Comparison of ENCODE assay signal across 10 mouse cellular contexts in genomic region chr9:71759893-71760292, GRCm38 (mm10). TPM values are rescaled to one million over a fixed set of nuclear protein-coding genes. Genes with fewer than 3 reads are reported as not detected.
DNase-seq lines count a peak whose midpoint lies in the region; ATAC-seq and TF ChIP-seq lines count a peak whose summit lies in the region.
"Had no signal": no experiment of that assay in that cellular context is flagged by ENCODE, and none has a peak within 500 bp of the region (broad histone marks: within the 10 kb centered on the region; RNA-seq: fewer than 3 reads in every experiment).

No protein-coding gene starts in this region.

- TF ChIP-seq CTCF in forebrain, postnatal 0 days (IDR thresholded peaks at IDR 0.05; ENCODE audit: low read depth), result no peak
- TF ChIP-seq CTCF in midbrain, postnatal 0 days (IDR thresholded peaks at IDR 0.05), result no peak
- no peak for TF ChIP-seq CTCF in stomach, postnatal 0 days (IDR thresholded peaks at IDR 0.05; ENCODE audit: low read depth)

- peaks cover 57% of the 10 kb centered on the region for H3K27me3 ChIP-seq in forebrain, embryonic 12.5 days
- H3K27me3 ChIP-seq in forebrain, postnatal 0 days (ENCODE audit: insufficient read depth, low read length), result no peaks in the 10 kb centered on the region
- H3K27me3 ChIP-seq in midbrain, embryonic 10.5 days (ENCODE audit: low read depth, poor library complexity, severe bottlenecking), result peaks cover 72% of the 10 kb centered on the region
- peaks cover 4% of the 10 kb centered on the region; the same call in 1 of the 2 replicates for H3K27me3 ChIP-seq in midbrain, postnatal 0 days (ENCODE audit: insufficient read depth, low read length)
- H3K27me3 ChIP-seq in stomach, postnatal 0 days (ENCODE audit: control insufficient read depth, insufficient read depth, low read length), result no peaks in the 10 kb centered on the region

- DNase-seq in forebrain, postnatal 0 days, result no peak
- DNase-seq in midbrain, embryonic 10.5 days (ENCODE audit: low spot score), result no peak
- no peak for DNase-seq in midbrain, postnatal 0 days (ENCODE audit: low spot score)
- peak; percentile 60 to 66 for DNase-seq in kidney, postnatal 36 days
- peak; percentile 35 for DNase-seq in stomach, postnatal 0 days (ENCODE audit: low spot score)
- DNase-seq in right cerebral cortex, postnatal 14 days, result no peak
- no peak for DNase-seq in gastrocnemius, adult 8-10 months (ENCODE audit: low spot score in 2 of 2)
- DNase-seq: heart, adult 18-20 months had no signal

- H3K36me3 ChIP-seq in forebrain, embryonic 12.5 days (replicated peaks), result no peaks in the 10 kb centered on the region
- H3K36me3 ChIP-seq in forebrain, postnatal 0 days (ENCODE audit: insufficient read depth), result no peaks in the 10 kb centered on the region
- no peaks in the 10 kb centered on the region for H3K36me3 ChIP-seq in midbrain, embryonic 10.5 days
- H3K36me3 ChIP-seq in midbrain, postnatal 0 days (ENCODE audit: insufficient read depth, low read length), result no peaks in the 10 kb centered on the region
- no peaks in the 10 kb centered on the region for H3K36me3 ChIP-seq in stomach, postnatal 0 days (ENCODE audit: control insufficient read depth, insufficient read depth, low read length)

- H3K4me1 ChIP-seq in forebrain, embryonic 12.5 days, result peaks cover 36% of the 10 kb centered on the region
- 0 out of 2 replicates have a peak, but pooled peaks cover 4% of the 10 kb centered on the region for H3K4me1 ChIP-seq in forebrain, postnatal 0 days (ENCODE audit: insufficient read depth)
- peaks cover 58% of the 10 kb centered on the region for H3K4me1 ChIP-seq in midbrain, embryonic 10.5 days
- no peaks in the 10 kb centered on the region for H3K4me1 ChIP-seq in midbrain, postnatal 0 days (ENCODE audit: insufficient read depth, low read length)
- H3K4me1 ChIP-seq in stomach, postnatal 0 days (replicated peaks; ENCODE audit: control insufficient read depth, insufficient read depth), result peaks cover 5% of the 10 kb centered on the region; the same call in 1 of the 2 replicates

- H3K27ac ChIP-seq in forebrain, embryonic 12.5 days, result peak overlapping the region; percentile 42
- H3K27ac ChIP-seq in forebrain, postnatal 0 days (ENCODE audit: low read depth, low read length), result no peak overlapping the region
- peak overlapping the region; percentile 38 for H3K27ac ChIP-seq in midbrain, embryonic 10.5 days (replicated peaks)
- H3K27ac ChIP-seq in midbrain, postnatal 0 days (ENCODE audit: low read depth, low read length), result no peak overlapping the region
- peak overlapping the region; percentile 45; the same call in 1 of the 2 replicates for H3K27ac ChIP-seq in stomach, postnatal 0 days (replicated peaks)
- H3K27ac ChIP-seq: liver, embryonic 14.5 days had no signal

- no peak for ATAC-seq in forebrain, embryonic 12.5 days (ENCODE audit: low FRiP score)
- ATAC-seq in forebrain, postnatal 0 days, result no peak
- no peak for ATAC-seq in midbrain, postnatal 0 days (ENCODE audit: low FRiP score)
- peak; percentile 36; the same call in 1 of the 2 replicates for ATAC-seq in stomach, postnatal 0 days (ENCODE audit: low FRiP score, low TSS enrichment)

- no peak for TF ChIP-seq EP300 in stomach, postnatal 0 days (optimal IDR thresholded peaks at IDR 0.05)

- no peak overlapping the region for H3K4me3 ChIP-seq in forebrain, embryonic 12.5 days (replicated peaks)
- no peak overlapping the region for H3K4me3 ChIP-seq in forebrain, postnatal 0 days (ENCODE audit: low read depth, low read length)
- H3K4me3 ChIP-seq in midbrain, embryonic 10.5 days, result no peak overlapping the region
- no peak overlapping the region for H3K4me3 ChIP-seq in midbrain, postnatal 0 days (ENCODE audit: low read depth, low read length)
- H3K4me3 ChIP-seq in stomach, postnatal 0 days (ENCODE audit: low read depth, low read length), result no peak overlapping the region

- 6% methylated on average over 5 of the region's 5 CpGs for WGBS in forebrain, embryonic 12.5 days
- 17% methylated on average over 5 of the region's 5 CpGs for WGBS in forebrain, postnatal 0 days
- 16% methylated on average over 5 of the region's 5 CpGs for WGBS in midbrain, embryonic 10.5 days
- WGBS in midbrain, postnatal 0 days, result 23% methylated on average over 5 of the region's 5 CpGs
- 36% methylated on average over 5 of the region's 5 CpGs for WGBS in stomach, postnatal 0 days

- H3K9me3 ChIP-seq in forebrain, embryonic 12.5 days, result 0 out of 2 replicates have a peak, but pooled peaks cover 4% of the 10 kb centered on the region
- no peaks in the 10 kb centered on the region for H3K9me3 ChIP-seq in forebrain, postnatal 0 days (ENCODE audit: low read length)
- H3K9me3 ChIP-seq in midbrain, embryonic 10.5 days (replicated peaks), result peaks cover 6% of the 10 kb centered on the region; the same call in 1 of the 2 replicates
- no peaks in the 10 kb centered on the region for H3K9me3 ChIP-seq in midbrain, postnatal 0 days (ENCODE audit: low read length)
- H3K9me3 ChIP-seq in stomach, postnatal 0 days (ENCODE audit: control insufficient read depth, low read length), result no peaks in the 10 kb centered on the region

- no peak overlapping the region for H3K9ac ChIP-seq in forebrain, embryonic 12.5 days
- H3K9ac ChIP-seq in forebrain, postnatal 0 days, result no peak overlapping the region
- no peak overlapping the region for H3K9ac ChIP-seq in midbrain, postnatal 0 days (replicated peaks; ENCODE audit: low read length, poor library complexity, severe bottlenecking)
- H3K9ac ChIP-seq in stomach, postnatal 0 days (ENCODE audit: low read length), result no peak overlapping the region
- H3K9ac ChIP-seq: liver, embryonic 14.5 days had no signal

- peak overlapping the region; percentile 34; the same call in 1 of the 2 replicates for H3K4me2 ChIP-seq in forebrain, embryonic 12.5 days
- no peak overlapping the region for H3K4me2 ChIP-seq in forebrain, postnatal 0 days (ENCODE audit: low read depth)
- H3K4me2 ChIP-seq in midbrain, postnatal 0 days (ENCODE audit: low read depth, low read length, poor library complexity, severe bottlenecking), result no peak overlapping the region
- no peak overlapping the region for H3K4me2 ChIP-seq in stomach, postnatal 0 days (replicated peaks; ENCODE audit: low read depth)

RNA-seq across cellular contexts. Expression of gene Cgnl1, which starts 11.5 kb away (rescaled TPM):
- polyA plus RNA-seq in forebrain, embryonic 12.5 days (2016; fragmentation: Nextera tagmentation; extraction: Ambion mirVana), result 5.1 and 5.2 TPM in 2 replicates
- 5.8 and 8.5 TPM in 2 replicates for total RNA-seq in forebrain, postnatal 0 days (2014; rRNA removed)
- 3.4 and 5.0 TPM in 2 replicates for polyA plus RNA-seq in forebrain, postnatal 0 days (2015; fragmentation: Nextera tagmentation; extraction: Ambion mirVana)
- 6.3 and 6.5 TPM in 2 replicates for polyA plus RNA-seq in midbrain, embryonic 10.5 days (2016; fragmentation: Nextera tagmentation; extraction: Ambion mirVana)
- 5.7 and 11.2 TPM in 2 replicates for total RNA-seq in midbrain, postnatal 0 days (2014; rRNA removed)
- 4.6 and 4.9 TPM in 2 replicates for polyA plus RNA-seq in midbrain, postnatal 0 days (2015; fragmentation: Nextera tagmentation; extraction: Ambion mirVana)
- 5.2 and 6.3 TPM in 2 replicates for polyA plus RNA-seq in stomach, postnatal 0 days (2015; fragmentation: Nextera tagmentation; extraction: Ambion mirVana)
- total RNA-seq in gastrocnemius, adult 8-10 months (2022), result 1 to 10 TPM; 2.8 to 5.4 (median 3.9) TPM

Comparison
In these comparisons a context has a peak if more than half of its experiments do, and no peak if none do; other contexts are left out.
1. H3K27ac ChIP-seq: peak in forebrain, embryonic 12.5 days (single experiment), midbrain, embryonic 10.5 days (single experiment) and stomach, postnatal 0 days (single experiment); none in forebrain, postnatal 0 days (single experiment) and midbrain, postnatal 0 days (single experiment).
2. DNase-seq: peak in kidney, postnatal 36 days (2 of 2) and stomach, postnatal 0 days (single experiment); none in forebrain, postnatal 0 days (single experiment), midbrain, embryonic 10.5 days (single experiment), midbrain, postnatal 0 days (single experiment), right cerebral cortex, postnatal 14 days (single experiment) and gastrocnemius, adult 8-10 months (0 of 2).